Mouse (Mus musculus): Measurements from ENCODE around the gene Nhlh1. TPM values are rescaled to one million over a fixed set of nuclear protein-coding genes. Genes with fewer than 3 reads are reported as not detected.

Gene Nhlh1
- polyA plus RNA-seq, 1 experiment from 2014 or later, result 10.8 TPM

DNA sequence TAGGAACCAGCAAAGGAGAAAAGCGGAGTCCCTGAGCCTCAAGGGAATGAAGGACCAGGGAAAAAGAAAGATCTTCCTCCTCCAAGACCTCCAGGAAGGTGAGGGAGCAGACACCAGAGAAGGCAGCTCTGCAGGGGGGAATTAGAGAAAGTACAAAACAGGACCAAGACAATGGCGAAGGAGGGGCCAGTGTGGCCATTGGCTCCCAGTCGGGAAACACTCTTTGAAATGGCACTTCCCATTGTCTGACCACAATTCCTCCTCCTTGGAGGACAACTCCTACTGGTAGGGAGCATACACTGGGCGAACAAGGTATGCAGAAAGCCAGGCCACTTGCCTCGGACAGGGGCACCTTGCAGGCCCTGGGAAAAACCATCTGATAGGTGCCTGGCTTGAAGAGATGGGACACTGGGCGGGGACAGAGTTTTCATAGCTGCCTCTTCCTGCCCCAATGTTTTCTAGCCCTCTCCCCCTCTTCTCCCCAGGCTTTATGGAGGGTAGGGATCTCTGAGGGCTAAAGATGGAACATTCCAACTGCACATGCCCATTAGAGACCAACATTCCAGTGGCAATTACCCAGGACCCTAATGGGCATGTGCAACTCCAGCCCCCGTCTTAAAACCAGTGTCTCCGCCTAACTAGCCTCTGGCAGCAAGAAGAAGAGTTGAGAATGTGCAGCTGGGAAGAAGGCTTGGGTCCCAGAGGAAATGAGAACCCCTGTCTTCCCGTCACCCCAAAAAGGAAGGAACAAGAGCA lies 33.1 kb downstream of the Nhlh1 start:
- peaks cover 4% of the 10 kb centered on the region for H3K36me3 ChIP-seq
- 17% methylated on average over 9 of the region's 9 CpGs for WGBS
- peak overlapping the region; percentile 98 for H3K9ac ChIP-seq
- H3K4me2 ChIP-seq, result peak overlapping the region; percentile 96
- H3K27me3 ChIP-seq, result no peaks in the 10 kb centered on the region
- H3K4me3 ChIP-seq, result peak overlapping the region; percentile 93
- no peaks in the 10 kb centered on the region for H3K9me3 ChIP-seq
- peak overlapping the region; percentile 98 for H3K27ac ChIP-seq (replicated peaks)
- no peak for ATAC-seq (ENCODE audit: low read depth)
- peaks cover 82% of the 10 kb centered on the region for H3K4me1 ChIP-seq (replicated peaks)

DNA sequence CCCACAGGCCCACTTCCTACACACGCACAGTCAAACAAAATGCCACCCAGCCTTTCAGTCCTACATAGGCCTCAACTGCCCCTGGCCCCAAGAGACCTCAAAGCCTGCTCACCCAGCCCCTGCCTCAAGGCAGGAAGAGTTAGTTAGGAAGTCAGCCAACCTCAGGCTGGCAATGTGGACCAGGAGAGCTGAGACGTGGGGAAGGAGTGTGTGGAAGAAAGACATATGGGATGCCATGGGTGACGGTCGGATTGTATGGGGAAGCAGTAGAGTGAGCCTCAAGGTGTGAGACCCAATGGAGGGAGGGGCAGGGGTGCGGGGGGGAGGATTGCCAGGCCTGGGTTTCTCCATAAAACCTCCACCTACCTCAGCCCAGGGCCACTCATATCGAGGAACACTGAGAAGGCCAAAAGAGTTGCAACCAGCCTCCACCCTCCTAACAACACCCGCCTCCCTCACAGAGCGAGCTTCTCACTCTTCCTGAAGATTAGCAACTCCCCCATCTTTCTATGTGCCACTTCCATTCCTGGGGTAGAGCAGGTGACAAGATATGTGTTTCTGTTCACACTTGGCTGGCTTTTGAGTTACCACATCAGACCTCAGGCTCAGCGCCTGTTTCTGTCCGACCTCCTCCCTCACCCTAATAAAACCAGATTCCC lies 37.4 kb downstream of the Nhlh1 start:
- Histone ChIP-seq H3K9ac (peak overlapping the region; percentile 41), H3K27ac (replicated peaks) (peak overlapping the region; percentile 93), H3K4me3 (no peak overlapping the region), H3K36me3 (peaks cover 4% of the 10 kb centered on the region), H3K4me1 (replicated peaks) (peaks cover 97% of the 10 kb centered on the region), H3K4me2 (peak overlapping the region; percentile 22), H3K27me3 (no peaks in the 10 kb centered on the region), H3K9me3 (no peaks in the 10 kb centered on the region)
- ATAC-seq (ENCODE audit: low read depth), result no peak
- 52% methylated on average over 10 of the region's 10 CpGs for WGBS

DNA sequence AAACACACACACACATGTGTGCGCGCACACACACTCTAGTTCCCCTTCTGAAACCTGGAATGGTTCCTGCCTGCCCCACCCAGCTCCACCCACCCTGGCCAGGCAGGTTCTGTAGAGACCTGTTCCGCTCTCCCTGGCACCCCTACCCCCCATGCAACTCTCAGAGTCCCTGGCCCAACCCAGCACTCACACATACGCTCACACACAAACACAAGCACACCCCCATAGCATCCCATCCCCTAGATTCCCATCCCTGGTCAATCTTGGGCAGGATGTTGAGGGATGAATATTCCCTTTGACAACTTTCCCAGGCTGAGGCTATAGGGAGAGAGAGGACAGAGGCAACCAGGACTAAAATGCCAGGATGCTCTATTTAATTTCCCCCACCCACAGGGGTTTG lies 38.0 kb downstream of the Nhlh1 start:
- Histone ChIP-seq H3K9ac (peak overlapping the region; percentile 50; the same call in 1 of the 2 replicates), H3K4me3 (no peak overlapping the region), H3K4me1 (replicated peaks) (peaks cover 97% of the 10 kb centered on the region), H3K27me3 (no peaks in the 10 kb centered on the region), H3K27ac (replicated peaks) (peak overlapping the region; percentile 93), H3K36me3 (peaks cover 4% of the 10 kb centered on the region), H3K9me3 (no peaks in the 10 kb centered on the region), H3K4me2 (peak overlapping the region; percentile 22; the same call in 1 of the 2 replicates)
- no peak for ATAC-seq (ENCODE audit: low read depth)
- 88% methylated on average over 4 of the region's 4 CpGs for WGBS

DNA sequence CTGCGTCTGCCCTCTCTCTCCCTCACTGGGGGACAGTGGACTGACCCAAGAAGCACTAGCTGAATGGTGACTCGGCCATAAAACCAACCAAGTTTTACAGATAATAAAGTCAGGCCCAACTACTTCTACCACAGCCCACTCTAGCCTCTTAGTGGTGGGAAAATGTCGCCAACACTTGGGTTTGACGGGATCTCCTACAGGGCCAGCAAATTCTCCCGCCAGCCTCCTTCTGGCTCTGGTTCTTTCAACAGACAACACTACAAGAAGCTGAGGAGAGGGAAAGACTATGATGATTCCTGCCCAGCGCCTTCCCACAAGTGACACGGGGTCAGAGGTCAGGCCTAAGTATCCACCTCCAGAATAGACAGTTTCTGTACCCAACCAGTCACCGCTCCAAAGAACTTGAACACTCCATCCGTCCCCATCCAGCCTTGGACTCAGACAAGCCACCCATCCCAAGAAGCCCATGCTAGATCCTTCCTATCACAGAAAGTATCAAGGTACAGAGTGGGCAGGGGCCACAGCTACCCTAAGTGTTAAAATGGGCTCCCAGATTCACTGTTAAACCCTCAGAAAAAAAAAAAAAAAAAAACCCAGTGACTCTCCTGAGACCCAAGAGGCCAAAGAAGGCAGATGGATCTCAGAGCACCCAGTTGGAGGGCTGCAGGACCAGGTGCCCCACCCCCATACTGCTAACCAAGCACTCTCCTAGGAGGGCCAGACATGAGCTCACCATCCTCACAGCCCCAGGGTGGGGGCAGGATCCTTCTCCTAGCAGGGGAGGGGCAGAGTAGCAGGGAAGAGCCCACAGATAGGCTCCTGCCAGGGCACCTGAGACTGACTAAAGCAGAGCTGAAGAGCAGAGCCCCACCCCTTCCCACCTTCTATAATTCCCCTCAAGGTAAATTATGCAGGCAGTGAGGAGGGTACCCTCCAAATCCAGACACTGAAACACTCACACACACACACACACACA lies 38.7 kb downstream of the Nhlh1 start:
- H3K9ac ChIP-seq, result no peak overlapping the region
- H3K4me2 ChIP-seq, result peak overlapping the region; percentile 43
- H3K27ac ChIP-seq (replicated peaks), result peak overlapping the region; percentile 93
- H3K36me3 ChIP-seq, result peaks cover 4% of the 10 kb centered on the region
- peaks cover 97% of the 10 kb centered on the region for H3K4me1 ChIP-seq (replicated peaks)
- no peak overlapping the region for H3K4me3 ChIP-seq
- no peaks in the 10 kb centered on the region for H3K27me3 ChIP-seq
- WGBS, result 59% methylated on average over 9 of the region's 9 CpGs
- ATAC-seq (ENCODE audit: low read depth), result no peak
- H3K9me3 ChIP-seq, result no peaks in the 10 kb centered on the region

DNA sequence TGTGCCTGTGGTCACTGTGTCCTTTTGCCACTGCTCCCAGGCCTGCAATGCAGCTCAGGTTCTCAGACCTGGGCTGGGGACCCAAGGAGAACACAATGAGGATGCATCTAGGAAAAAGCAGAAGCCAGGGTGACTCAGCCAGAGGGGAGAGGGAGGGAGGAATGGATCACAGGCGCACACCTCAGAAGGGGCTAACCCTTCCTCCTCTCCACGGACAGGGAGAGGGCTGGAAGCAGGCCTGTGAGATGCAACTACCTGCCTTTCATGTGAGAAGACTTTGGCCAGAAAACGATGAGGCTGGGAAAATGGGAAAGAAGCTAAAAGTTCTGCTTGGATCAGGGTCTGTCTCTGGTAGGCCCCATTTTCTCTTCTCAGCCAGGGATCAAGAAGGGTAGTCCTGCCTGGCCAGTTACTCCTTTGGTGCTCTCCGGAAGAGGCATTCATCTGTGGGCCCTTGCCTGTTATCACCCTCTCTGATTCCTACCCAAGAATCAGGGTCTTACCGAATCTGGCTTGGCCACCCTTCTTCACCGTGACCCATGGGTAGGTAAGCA lies 39.8 kb downstream of the Nhlh1 start:
- no peak for ATAC-seq (ENCODE audit: low read depth)
- peak overlapping the region; percentile 93 for H3K27ac ChIP-seq (replicated peaks)
- no peaks in the 10 kb centered on the region for H3K9me3 ChIP-seq
- WGBS, result 53% methylated on average over 6 of the region's 6 CpGs
- H3K27me3 ChIP-seq, result no peaks in the 10 kb centered on the region
- H3K9ac ChIP-seq, result peak overlapping the region; percentile 60
- H3K4me3 ChIP-seq, result peak overlapping the region; percentile 6; the same call in 1 of the 2 replicates
- H3K36me3 ChIP-seq, result peaks cover 10% of the 10 kb centered on the region
- H3K4me1 ChIP-seq (replicated peaks), result peaks cover 97% of the 10 kb centered on the region
- peak overlapping the region; percentile 43 for H3K4me2 ChIP-seq

DNA sequence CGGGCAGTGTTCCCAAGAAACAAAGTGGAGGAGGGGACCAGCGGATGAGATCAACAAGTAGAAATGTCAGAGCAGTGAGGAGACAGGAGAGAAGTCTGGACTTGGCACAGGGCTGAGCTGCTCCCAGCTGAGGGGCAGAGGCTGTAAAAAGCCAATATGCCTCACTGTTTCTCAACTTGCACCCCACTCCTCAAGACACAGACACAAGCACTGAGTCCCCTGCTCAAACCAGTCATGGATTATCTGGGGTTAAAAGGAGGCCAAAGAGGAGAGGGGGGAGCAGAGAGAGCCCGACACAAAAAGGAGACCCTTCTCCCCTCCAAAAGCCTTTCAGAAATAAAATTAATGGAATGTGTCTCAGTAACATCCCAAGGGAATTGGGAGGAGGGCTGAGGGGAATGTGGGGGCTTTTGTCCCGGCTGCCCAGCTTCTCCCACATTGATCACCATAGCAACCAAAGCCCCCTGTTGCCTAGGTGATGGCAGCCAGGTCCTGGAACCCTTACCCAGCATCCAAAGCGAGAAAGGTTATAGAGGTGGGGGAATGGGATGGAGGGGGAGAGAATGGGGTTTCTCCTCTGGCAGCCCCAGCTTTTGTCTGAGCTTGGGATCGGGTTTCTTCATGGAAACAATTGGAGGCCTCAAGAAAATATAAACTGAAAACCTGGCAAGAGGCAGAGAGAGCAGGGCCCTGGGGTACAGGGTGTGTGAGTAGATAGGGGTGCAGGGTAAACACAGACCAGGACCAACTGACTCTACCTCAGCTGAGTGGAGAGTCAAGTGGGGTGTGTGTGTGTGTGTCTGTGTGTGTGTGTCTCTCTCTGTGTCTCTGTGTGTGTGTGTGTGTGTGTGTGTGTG lies 40.5 kb downstream of the Nhlh1 start:
- Histone ChIP-seq H3K36me3 (peaks cover 9% of the 10 kb centered on the region), H3K9ac (peak overlapping the region; percentile 60), H3K27me3 (no peaks in the 10 kb centered on the region), H3K4me3 (peak overlapping the region; percentile 6), H3K4me1 (replicated peaks) (peaks cover 96% of the 10 kb centered on the region), H3K4me2 (peak overlapping the region; percentile 43), H3K9me3 (no peaks in the 10 kb centered on the region), H3K27ac (replicated peaks) (peak overlapping the region; percentile 93)
- peak; percentile 80 for ATAC-seq (ENCODE audit: low read depth)
- 10% methylated on average over 6 of the region's 6 CpGs for WGBS

DNA sequence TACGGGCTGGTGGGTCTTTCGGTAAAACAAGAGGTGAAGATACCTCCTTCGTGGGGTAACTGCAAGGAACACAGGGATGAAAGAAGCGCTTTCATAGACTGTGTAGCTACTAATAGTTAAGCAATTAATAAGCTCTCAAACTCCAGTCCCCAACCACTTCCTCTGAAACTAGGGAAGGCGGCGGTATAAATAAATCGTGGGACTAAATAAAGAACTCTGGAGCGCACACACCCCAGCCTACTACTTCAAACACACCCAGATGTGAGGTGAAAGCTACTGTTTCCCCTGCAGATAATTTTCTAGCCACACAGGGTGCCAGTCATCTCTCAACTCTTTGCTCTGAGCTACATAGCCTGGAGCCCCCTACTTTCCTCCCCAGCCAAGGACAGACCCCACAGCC lies 41.3 kb downstream of the Nhlh1 start:
- Histone ChIP-seq H3K4me1 (replicated peaks) (peaks cover 90% of the 10 kb centered on the region), H3K27ac (replicated peaks) (peak overlapping the region; percentile 93), H3K9me3 (no peaks in the 10 kb centered on the region), H3K4me2 (peak overlapping the region; percentile 43), H3K27me3 (no peaks in the 10 kb centered on the region), H3K4me3 (peak overlapping the region; percentile 12; the same call in 1 of the 2 replicates), H3K9ac (peak overlapping the region; percentile 60), H3K36me3 (peaks cover 16% of the 10 kb centered on the region)
- ATAC-seq (ENCODE audit: low read depth), result no peak
- 35% methylated on average over 8 of the region's 8 CpGs for WGBS

DNA sequence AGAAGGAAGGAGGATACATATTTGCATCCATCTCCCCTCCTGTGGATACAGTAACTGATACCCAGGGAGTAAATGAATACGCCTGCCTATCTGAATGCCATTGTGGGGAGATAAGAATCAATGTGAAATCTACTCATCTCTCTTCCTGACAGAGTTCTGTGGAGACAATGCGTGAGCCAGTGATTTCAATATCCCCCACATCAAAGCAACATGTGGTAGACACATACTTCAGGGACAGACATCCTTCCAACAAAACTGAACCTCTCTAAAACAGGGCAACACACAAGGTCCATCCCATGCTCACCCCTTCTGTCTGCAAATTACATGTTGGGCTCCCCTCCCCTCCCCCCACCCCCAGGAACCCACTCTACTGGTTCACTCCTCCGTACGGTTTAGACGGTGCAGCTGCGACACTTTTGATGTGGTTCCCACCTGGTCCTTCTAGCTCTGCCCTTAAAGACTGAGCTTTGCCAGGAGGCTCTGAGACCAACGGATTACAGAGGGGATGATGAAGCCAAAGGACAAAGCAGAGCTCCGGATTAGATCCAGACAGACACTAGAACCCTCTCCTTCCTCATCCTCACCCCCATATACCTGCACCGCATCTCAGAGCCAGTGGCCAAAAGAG lies 41.9 kb downstream of the Nhlh1 start:
- no peaks in the 10 kb centered on the region for H3K27me3 ChIP-seq
- H3K4me1 ChIP-seq (replicated peaks), result peaks cover 84% of the 10 kb centered on the region
- no peak for ATAC-seq (ENCODE audit: low read depth)
- peak overlapping the region; percentile 60 for H3K9ac ChIP-seq
- 30% methylated on average over 9 of the region's 9 CpGs for WGBS
- no peaks in the 10 kb centered on the region for H3K9me3 ChIP-seq
- H3K4me2 ChIP-seq, result peak overlapping the region; percentile 43
- H3K36me3 ChIP-seq, result peaks cover 23% of the 10 kb centered on the region
- H3K4me3 ChIP-seq, result peak overlapping the region; percentile 12
- H3K27ac ChIP-seq (replicated peaks), result peak overlapping the region; percentile 93

DNA sequence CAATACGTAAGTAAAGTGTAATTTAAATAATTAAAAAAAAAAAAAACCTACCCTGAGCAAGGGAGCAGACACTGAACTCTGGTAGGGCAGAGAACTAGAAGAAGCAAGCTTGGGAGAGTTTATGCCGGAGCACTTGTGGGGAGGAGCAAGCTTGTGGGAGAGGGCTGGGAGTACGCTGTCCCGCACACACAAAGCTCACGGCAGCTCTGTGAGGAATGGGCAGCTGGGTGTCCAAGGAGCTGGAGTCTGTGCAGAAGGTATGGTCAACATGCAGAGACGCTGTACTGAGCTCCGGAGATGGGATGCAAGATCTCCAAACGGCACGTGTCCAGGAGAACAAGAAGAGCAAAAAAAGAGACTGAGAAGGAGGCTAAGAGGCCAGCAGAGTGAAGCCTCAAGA lies 42.6 kb downstream of the Nhlh1 start:
- ATAC-seq (ENCODE audit: low read depth), result no peak
- H3K27ac ChIP-seq (replicated peaks), result peak overlapping the region; percentile 93
- H3K9me3 ChIP-seq, result no peaks in the 10 kb centered on the region
- H3K36me3 ChIP-seq, result peaks cover 29% of the 10 kb centered on the region
- H3K4me2 ChIP-seq, result peak overlapping the region; percentile 43
- peak overlapping the region; percentile 60; the same call in 1 of the 2 replicates for H3K9ac ChIP-seq
- peak overlapping the region; percentile 12 for H3K4me3 ChIP-seq
- no peaks in the 10 kb centered on the region for H3K27me3 ChIP-seq
- 28% methylated on average over 9 of the region's 9 CpGs for WGBS
- peaks cover 77% of the 10 kb centered on the region for H3K4me1 ChIP-seq (replicated peaks)

DNA sequence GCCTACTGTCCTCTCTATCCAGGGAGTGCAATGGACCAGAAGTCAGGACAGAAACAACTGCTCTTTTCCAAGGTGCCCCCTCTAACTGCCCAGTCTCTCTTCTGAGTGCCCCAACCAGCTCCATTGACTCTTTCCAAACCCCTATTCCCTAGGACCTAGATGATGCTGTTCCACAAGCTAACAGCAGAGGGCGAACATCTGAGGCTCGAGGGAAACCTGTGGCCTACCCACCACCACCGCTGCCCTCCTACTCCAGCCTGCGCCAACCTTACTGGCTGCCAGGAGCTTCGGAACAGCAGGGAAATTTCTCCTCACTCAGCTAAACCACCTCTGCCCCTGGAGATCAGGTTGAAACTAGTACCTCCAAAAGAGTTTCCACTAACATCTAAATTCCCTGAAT lies 45.3 kb downstream of the Nhlh1 start:
- no peaks in the 10 kb centered on the region for H3K9me3 ChIP-seq
- no peak overlapping the region for H3K9ac ChIP-seq
- H3K27ac ChIP-seq (replicated peaks), result peak overlapping the region; percentile 42
- no peak overlapping the region for H3K4me3 ChIP-seq
- H3K4me1 ChIP-seq (replicated peaks), result peaks cover 50% of the 10 kb centered on the region
- no peaks in the 10 kb centered on the region for H3K27me3 ChIP-seq
- no peak for ATAC-seq (ENCODE audit: low read depth)
- WGBS, result 20% methylated on average over 5 of the region's 5 CpGs
- H3K4me2 ChIP-seq, result no peak overlapping the region
- peaks cover 56% of the 10 kb centered on the region for H3K36me3 ChIP-seq

All from neural tube, embryonic 13.5 days (tissue).